Mouse (Mus musculus): ENCODE measurements around the gene Kirrel2. TPM values are rescaled to one million over a fixed set of nuclear protein-coding genes. Genes with fewer than 3 reads are reported as not detected.
A peak's percentile ranks its signal among the peaks of the same experiment; 100 is the strongest.

The Kirrel2 gene
- polyA plus RNA-seq, 1 experiment from 2014 or later = 2.0 TPM

GRCm38 (mm10) chr7:30422560-30422959 is 34.9 kb downstream of the Kirrel2 start:
- H3K27me3 ChIP-seq (replicated peaks) = no peaks in the 10 kb centered on the region
- peak; percentile 32 for ATAC-seq

GRCm38 (mm10) chr7:30421890-30422435 is 35.5 kb downstream of the Kirrel2 start:
- under 1% methylated on average over 45 of the region's 45 CpGs for WGBS
- Histone ChIP-seq H3K4me1 (replicated peaks) (peaks cover 13% of the 10 kb centered on the region; the same call in 1 of the 2 replicates), H3K36me3 (peaks cover 3% of the 10 kb centered on the region; the same call in 1 of the 2 replicates), H3K27ac (peak overlapping the region; percentile 51), H3K4me3 (replicated peaks) (peak overlapping the region; percentile 52), H3K27me3 (replicated peaks) (no peaks in the 10 kb centered on the region), H3K9ac (peak overlapping the region; percentile 53), H3K4me2 (replicated peaks) (peak overlapping the region; percentile 87), H3K9me3 (no peaks in the 10 kb centered on the region)
- ATAC-seq = peak; percentile 85

More at GRCm38 (mm10) chr7:30422560-30422959, 34.9 kb downstream of the Kirrel2 start:
- Histone ChIP-seq H3K9ac (peak overlapping the region; percentile 53), H3K4me3 (replicated peaks) (peak overlapping the region; percentile 52), H3K36me3 (peaks cover 4% of the 10 kb centered on the region; the same call in 1 of the 2 replicates), H3K27ac (peak overlapping the region; percentile 38; the same call in 1 of the 2 replicates), H3K9me3 (no peaks in the 10 kb centered on the region; the same call in 1 of the 2 replicates), H3K4me1 (replicated peaks) (peaks cover 13% of the 10 kb centered on the region; the same call in 1 of the 2 replicates), H3K4me2 (replicated peaks) (peak overlapping the region; percentile 87)
- WGBS = 10% methylated on average over 9 of the region's 9 CpGs

- H3K27me3 ChIP-seq (replicated peaks) = no peaks in the 10 kb centered on the region
- peak within 1 kb of the TSS; percentile 87 for H3K4me2 ChIP-seq (replicated peaks)
- H3K27ac ChIP-seq = peak within 1 kb of the TSS; percentile 51
- peak within 1 kb of the TSS; percentile 52 for H3K4me3 ChIP-seq (replicated peaks)
- H3K9me3 ChIP-seq = no peaks in the 10 kb centered on the region
- ATAC-seq = peak; percentile 63
- peak within 1 kb of the TSS; percentile 53 for H3K9ac ChIP-seq
- H3K4me1 ChIP-seq (replicated peaks) = peaks cover 13% of the 10 kb centered on the region; the same call in 1 of the 2 replicates
- H3K36me3 ChIP-seq = no peaks in the 10 kb centered on the region; the same call in 1 of the 2 replicates
- WGBS = 9% methylated on average over 31 of the region's 31 CpGs
Measured at GRCm38 (mm10) chr7:30421175-30421889, 36.2 kb downstream of the Kirrel2 start, which contains the start of gene Nfkbid. Nfkbid (plus strand) TSS chr7:30421732.

- no peaks in the 10 kb centered on the region for H3K36me3 ChIP-seq
- H3K4me2 ChIP-seq (replicated peaks) = 0 out of 2 replicates have a peak overlapping the region, but pooled peaks have one; percentile 87
- 87% methylated on average over 3 of the region's 3 CpGs for WGBS
- ATAC-seq = no peak
- peaks cover 13% of the 10 kb centered on the region; the same call in 1 of the 2 replicates for H3K4me1 ChIP-seq (replicated peaks)
- no peaks in the 10 kb centered on the region for H3K27me3 ChIP-seq (replicated peaks)
- no peak overlapping the region for H3K9ac ChIP-seq
- H3K27ac ChIP-seq = no peak overlapping the region
- no peaks in the 10 kb centered on the region for H3K9me3 ChIP-seq
- no peak overlapping the region for H3K4me3 ChIP-seq (replicated peaks)
Measured at GRCm38 (mm10) chr7:30420673-30421072, 36.8 kb downstream of the Kirrel2 start.

- Histone ChIP-seq H3K27ac (no peak within 1 kb of the TSS), H3K4me2 (replicated peaks) (no peak within 1 kb of the TSS), H3K36me3 (no peaks in the 10 kb centered on the region), H3K4me3 (replicated peaks) (no peak within 1 kb of the TSS), H3K27me3 (replicated peaks) (no peaks in the 10 kb centered on the region), H3K4me1 (replicated peaks) (peaks cover 13% of the 10 kb centered on the region; the same call in 1 of the 2 replicates), H3K9ac (no peak within 1 kb of the TSS), H3K9me3 (no peaks in the 10 kb centered on the region)
- ATAC-seq = no peak
- WGBS = 71% methylated on average over 10 of the region's 10 CpGs
Measured at GRCm38 (mm10) chr7:30419561-30420499, 37.7 kb downstream of the Kirrel2 start, which contains the start of gene Hcst. Hcst (minus strand) TSS chr7:30419854.

- Histone ChIP-seq H3K9me3 (no peaks in the 10 kb centered on the region), H3K27ac (no peak overlapping the region), H3K27me3 (replicated peaks) (no peaks in the 10 kb centered on the region), H3K4me3 (replicated peaks) (no peak overlapping the region), H3K4me1 (replicated peaks) (peaks cover 6% of the 10 kb centered on the region; the same call in 1 of the 2 replicates), H3K4me2 (replicated peaks) (no peak overlapping the region), H3K9ac (no peak overlapping the region), H3K36me3 (no peaks in the 10 kb centered on the region)
- 69% methylated on average over 9 of the region's 9 CpGs for WGBS
- ATAC-seq = no peak
Measured at GRCm38 (mm10) chr7:30417856-30418255, 39.6 kb downstream of the Kirrel2 start.

GRCm38 (mm10) chr7:30413596-30413995 is 43.9 kb downstream of the Kirrel2 start, which contains the start of gene Tyrobp:
Tyrobp (plus strand) TSS chr7:30413760.
- Histone ChIP-seq H3K36me3 (no peaks in the 10 kb centered on the region), H3K4me3 (replicated peaks) (no peak within 1 kb of the TSS)

GRCm38 (mm10) chr7:30412735-30413147 is 44.7 kb downstream of the Kirrel2 start:
- Histone ChIP-seq H3K4me3 (replicated peaks) (no peak overlapping the region), H3K36me3 (no peaks in the 10 kb centered on the region), H3K4me1 (replicated peaks) (no peaks in the 10 kb centered on the region), H3K4me2 (replicated peaks) (no peak overlapping the region), H3K27ac (no peak overlapping the region), H3K9me3 (no peaks in the 10 kb centered on the region), H3K27me3 (replicated peaks) (no peaks in the 10 kb centered on the region), H3K9ac (no peak overlapping the region)
- no peak for ATAC-seq
- 65% methylated on average over 4 of the region's 4 CpGs for WGBS

More at GRCm38 (mm10) chr7:30413596-30413995, 43.9 kb downstream of the Kirrel2 start, which contains the start of gene Tyrobp:
- WGBS = 63% methylated on average over 5 of the region's 5 CpGs
- H3K9me3 ChIP-seq = no peaks in the 10 kb centered on the region
- H3K4me1 ChIP-seq (replicated peaks) = no peaks in the 10 kb centered on the region
- H3K4me2 ChIP-seq (replicated peaks) = no peak within 1 kb of the TSS
- no peak for ATAC-seq
- H3K27me3 ChIP-seq (replicated peaks) = no peaks in the 10 kb centered on the region
- H3K9ac ChIP-seq = no peak within 1 kb of the TSS
- 0 out of 2 replicates have a peak within 1 kb of the TSS, but pooled peaks have one; percentile 3 for H3K27ac ChIP-seq

- Histone ChIP-seq H3K4me3 (replicated peaks) (no peak overlapping the region), H3K36me3 (no peaks in the 10 kb centered on the region), H3K27ac (no peak overlapping the region), H3K27me3 (replicated peaks) (no peaks in the 10 kb centered on the region), H3K9me3 (no peaks in the 10 kb centered on the region), H3K4me2 (replicated peaks) (no peak overlapping the region), H3K9ac (no peak overlapping the region), H3K4me1 (replicated peaks) (no peaks in the 10 kb centered on the region)
- no peak for ATAC-seq
- WGBS = 72% methylated on average over 3 of the region's 3 CpGs
Measured at GRCm38 (mm10) chr7:30411023-30411422, 46.5 kb downstream of the Kirrel2 start.

- no peak for ATAC-seq
- no peak overlapping the region for H3K4me3 ChIP-seq (replicated peaks)
Measured at GRCm38 (mm10) chr7:30409789-30410188, 47.7 kb downstream of the Kirrel2 start.

GRCm38 (mm10) chr7:30408639-30409038 is 48.9 kb downstream of the Kirrel2 start:
- 86% methylated on average over 3 of the region's 3 CpGs for WGBS
- ATAC-seq = no peak

More at GRCm38 (mm10) chr7:30409789-30410188, 47.7 kb downstream of the Kirrel2 start:
- Histone ChIP-seq H3K4me2 (replicated peaks) (no peak overlapping the region), H3K4me1 (replicated peaks) (no peaks in the 10 kb centered on the region), H3K36me3 (no peaks in the 10 kb centered on the region), H3K9me3 (no peaks in the 10 kb centered on the region), H3K27me3 (replicated peaks) (no peaks in the 10 kb centered on the region), H3K27ac (no peak overlapping the region), H3K9ac (no peak overlapping the region)
- 44% methylated on average over 2 of the region's 2 CpGs for WGBS

More at GRCm38 (mm10) chr7:30408639-30409038, 48.9 kb downstream of the Kirrel2 start:
- Histone ChIP-seq H3K9me3 (no peaks in the 10 kb centered on the region), H3K4me3 (replicated peaks) (no peak overlapping the region), H3K36me3 (no peaks in the 10 kb centered on the region), H3K9ac (no peak overlapping the region), H3K4me2 (replicated peaks) (no peak overlapping the region), H3K27ac (no peak overlapping the region), H3K4me1 (replicated peaks) (no peaks in the 10 kb centered on the region), H3K27me3 (replicated peaks) (no peaks in the 10 kb centered on the region)
